Mouse (Mus musculus): ENCODE data around the gene Mmp10. TPM values are rescaled to one million over a fixed set of nuclear protein-coding genes. Genes with fewer than 3 reads are reported as not detected.

Gene Mmp10
- polyA plus RNA-seq, 1 experiment from 2014 or later = not detected

Other genes with a start within 250 kb of the Mmp10 start
- gene Mmp13, start 229.8 kb upstream of the Mmp10 start, polyA plus RNA-seq (2014; fragmentation: Nextera tagmentation; extraction: Ambion mirVana) = not detected in 2 replicates
- not detected in 2 replicates for gene Mmp12, start 158.0 kb upstream of the Mmp10 start, polyA plus RNA-seq (2014; fragmentation: Nextera tagmentation; extraction: Ambion mirVana)
- not detected in 2 replicates for gene Mmp1b, start 114.3 kb upstream of the Mmp10 start, polyA plus RNA-seq (2014; fragmentation: Nextera tagmentation; extraction: Ambion mirVana)
- gene Mmp3, start 56.5 kb upstream of the Mmp10 start, polyA plus RNA-seq (2014; fragmentation: Nextera tagmentation; extraction: Ambion mirVana) = not detected in 2 replicates
- 0.10 TPM in 1 of 2 replicates, not detected in the other for gene Mmp8, start 56.1 kb downstream of the Mmp10 start, polyA plus RNA-seq (2014; fragmentation: Nextera tagmentation; extraction: Ambion mirVana)
- not detected in 2 replicates for gene Mmp27, start 69.0 kb downstream of the Mmp10 start, polyA plus RNA-seq (2014; fragmentation: Nextera tagmentation; extraction: Ambion mirVana)
- gene Mmp20, start 125.9 kb downstream of the Mmp10 start, polyA plus RNA-seq (2014; fragmentation: Nextera tagmentation; extraction: Ambion mirVana) = not detected in 2 replicates
- not detected in 2 replicates for gene Mmp7, start 189.7 kb downstream of the Mmp10 start, polyA plus RNA-seq (2014; fragmentation: Nextera tagmentation; extraction: Ambion mirVana)

Measured in hindbrain, embryonic 11.5 days (tissue).